Mouse (Mus musculus): ENCODE data around the gene Tgfbr1. TPM values are rescaled to one million over a fixed set of nuclear protein-coding genes. Genes with fewer than 3 reads are reported as not detected.
"Not testable (repeated sequence)": the region's sequence is repeated elsewhere in the genome, so short reads cannot be mapped to it uniquely, and the experiment has no call there.

Gene Tgfbr1
- polyA plus RNA-seq, 1 experiment from 2014 or later = 31.9 TPM

- Histone ChIP-seq H3K79me2 (ENCODE audit: inconsistent target) (peaks cover 100% of the 10 kb centered on the region), H3K4me3 (ENCODE audit: inconsistent target) (no peak overlapping the region), H3K27ac (no peak overlapping the region), H3K36me3 (ENCODE audit: inconsistent target) (no peaks in the 10 kb centered on the region)
- WGBS (ENCODE audit: missing documents) = 37% methylated on average over 2 of the region's 2 CpGs
These were observed 15.7 kb downstream of the Tgfbr1 start for GRCm38 (mm10) chr4:47368717-47369116.

GRCm38 (mm10) chr4:47378716-47379115 lies 25.7 kb downstream of the Tgfbr1 start:
- H3K4me3 ChIP-seq (ENCODE audit: inconsistent target) = no peak overlapping the region
- 0% methylated on average over 1 of the region's 1 CpGs for WGBS (ENCODE audit: missing documents)
- peaks cover 100% of the 10 kb centered on the region for H3K79me2 ChIP-seq (ENCODE audit: inconsistent target)
- H3K36me3 ChIP-seq (ENCODE audit: inconsistent target) = no peaks in the 10 kb centered on the region
- H3K27ac ChIP-seq = no peak overlapping the region

GRCm38 (mm10) chr4:47382426-47382825 lies 29.4 kb downstream of the Tgfbr1 start:
- Histone ChIP-seq H3K27ac (no peak overlapping the region), H3K4me3 (ENCODE audit: inconsistent target) (no peak overlapping the region), H3K36me3 (ENCODE audit: inconsistent target) (peaks cover 16% of the 10 kb centered on the region; the same call in 1 of the 2 replicates), H3K79me2 (ENCODE audit: inconsistent target) (peaks cover 79% of the 10 kb centered on the region)
- WGBS (ENCODE audit: missing documents) = 100% methylated on average over 1 of the region's 1 CpGs

GRCm38 (mm10) chr4:47391926-47392325 lies 38.9 kb downstream of the Tgfbr1 start:
- peaks cover 10% of the 10 kb centered on the region; the same call in 1 of the 2 replicates for H3K36me3 ChIP-seq (ENCODE audit: inconsistent target)
- H3K27ac ChIP-seq; H3K4me3 ChIP-seq (ENCODE audit: inconsistent target); H3K79me2 ChIP-seq (ENCODE audit: inconsistent target): not testable (repeated sequence)
- 96% methylated on average over 2 of the region's 2 CpGs for WGBS (ENCODE audit: missing documents)

GRCm38 (mm10) chr4:47396251-47396650 lies 43.2 kb downstream of the Tgfbr1 start:
- no peak overlapping the region for H3K27ac ChIP-seq
- H3K4me3 ChIP-seq (ENCODE audit: inconsistent target) = no peak overlapping the region
- peaks cover 15% of the 10 kb centered on the region; the same call in 1 of the 2 replicates for H3K36me3 ChIP-seq (ENCODE audit: inconsistent target)
- H3K79me2 ChIP-seq (ENCODE audit: inconsistent target) = no peaks in the 10 kb centered on the region; the same call in 1 of the 2 replicates
- WGBS (ENCODE audit: missing documents) = 92% methylated on average over 7 of the region's 7 CpGs

- 55% methylated on average over 6 of the region's 6 CpGs for WGBS (ENCODE audit: missing documents)
- Histone ChIP-seq H3K27ac (no peak overlapping the region), H3K36me3 (ENCODE audit: inconsistent target) (peaks cover 15% of the 10 kb centered on the region; the same call in 1 of the 2 replicates), H3K79me2 (ENCODE audit: inconsistent target) (no peaks in the 10 kb centered on the region; the same call in 1 of the 2 replicates), H3K4me3 (ENCODE audit: inconsistent target) (no peak overlapping the region)
These were observed 45.1 kb downstream of the Tgfbr1 start for GRCm38 (mm10) chr4:47397951-47398687.

- no peak overlapping the region for H3K27ac ChIP-seq
- no peak overlapping the region for H3K4me3 ChIP-seq (ENCODE audit: inconsistent target)
- peaks cover 15% of the 10 kb centered on the region; the same call in 1 of the 2 replicates for H3K36me3 ChIP-seq (ENCODE audit: inconsistent target)
- no peaks in the 10 kb centered on the region; the same call in 1 of the 2 replicates for H3K79me2 ChIP-seq (ENCODE audit: inconsistent target)
These were observed 46.8 kb downstream of the Tgfbr1 start for GRCm38 (mm10) chr4:47399824-47400223.

GRCm38 (mm10) chr4:47400314-47400713 lies 47.3 kb downstream of the Tgfbr1 start:
- H3K79me2 ChIP-seq (ENCODE audit: inconsistent target) = no peaks in the 10 kb centered on the region; the same call in 1 of the 2 replicates
- no peak overlapping the region for H3K4me3 ChIP-seq (ENCODE audit: inconsistent target)
- WGBS (ENCODE audit: missing documents) = 8% methylated on average over 4 of the region's 4 CpGs
- H3K27ac ChIP-seq = no peak overlapping the region
- H3K36me3 ChIP-seq (ENCODE audit: inconsistent target) = peaks cover 15% of the 10 kb centered on the region; the same call in 1 of the 2 replicates

- no peaks in the 10 kb centered on the region; the same call in 1 of the 2 replicates for H3K79me2 ChIP-seq (ENCODE audit: inconsistent target)
- H3K4me3 ChIP-seq (ENCODE audit: inconsistent target) = no peak overlapping the region
- H3K27ac ChIP-seq = peak overlapping the region; percentile 27; the same call in 1 of the 2 replicates
- H3K36me3 ChIP-seq (ENCODE audit: inconsistent target) = peaks cover 18% of the 10 kb centered on the region
These were observed 49.2 kb downstream of the Tgfbr1 start for GRCm38 (mm10) chr4:47402200-47402599.

GRCm38 (mm10) chr4:47404536-47404935 lies 51.5 kb downstream of the Tgfbr1 start:
- peaks cover 27% of the 10 kb centered on the region for H3K36me3 ChIP-seq (ENCODE audit: inconsistent target)
- H3K27ac ChIP-seq = no peak overlapping the region
- 100% methylated on average over 2 of the region's 2 CpGs for WGBS (ENCODE audit: missing documents)

GRCm38 (mm10) chr4:47407161-47407560 lies 54.1 kb downstream of the Tgfbr1 start:
- peaks cover 45% of the 10 kb centered on the region for H3K36me3 ChIP-seq (ENCODE audit: inconsistent target)
- no peaks in the 10 kb centered on the region for H3K79me2 ChIP-seq (ENCODE audit: inconsistent target)
- H3K27ac ChIP-seq = no peak overlapping the region
- WGBS (ENCODE audit: missing documents) = 91% methylated on average over 2 of the region's 2 CpGs
- H3K4me3 ChIP-seq (ENCODE audit: inconsistent target) = no peak overlapping the region

More at GRCm38 (mm10) chr4:47404536-47404935, 51.5 kb downstream of the Tgfbr1 start:
- H3K4me3 ChIP-seq (ENCODE audit: inconsistent target) = no peak overlapping the region
- H3K79me2 ChIP-seq (ENCODE audit: inconsistent target) = no peaks in the 10 kb centered on the region

GRCm38 (mm10) chr4:47417871-47418270 lies 64.8 kb downstream of the Tgfbr1 start:
- WGBS (ENCODE audit: missing documents) = 75% methylated on average over 3 of the region's 3 CpGs
- no peaks in the 10 kb centered on the region for H3K79me2 ChIP-seq (ENCODE audit: inconsistent target)
- H3K27ac ChIP-seq = no peak overlapping the region
- no peak overlapping the region for H3K4me3 ChIP-seq (ENCODE audit: inconsistent target)
- peaks cover 6% of the 10 kb centered on the region; the same call in 1 of the 2 replicates for H3K36me3 ChIP-seq (ENCODE audit: inconsistent target)

GRCm38 (mm10) chr4:47419268-47419973 lies 66.4 kb downstream of the Tgfbr1 start:
- Histone ChIP-seq H3K27ac (no peak overlapping the region), H3K79me2 (ENCODE audit: inconsistent target) (no peaks in the 10 kb centered on the region), H3K36me3 (ENCODE audit: inconsistent target) (no peaks in the 10 kb centered on the region), H3K4me3 (ENCODE audit: inconsistent target) (no peak overlapping the region)
- WGBS (ENCODE audit: missing documents) = 39% methylated on average over 9 of the region's 9 CpGs

- Histone ChIP-seq H3K36me3 (ENCODE audit: inconsistent target) (no peaks in the 10 kb centered on the region), H3K27ac (no peak overlapping the region), H3K4me3 (ENCODE audit: inconsistent target) (no peak overlapping the region), H3K79me2 (ENCODE audit: inconsistent target) (no peaks in the 10 kb centered on the region)
- 76% methylated on average over 5 of the region's 7 CpGs for WGBS (ENCODE audit: missing documents)
These were observed 67.2 kb downstream of the Tgfbr1 start for GRCm38 (mm10) chr4:47420191-47420590.

GRCm38 (mm10) chr4:47422194-47422593 lies 69.2 kb downstream of the Tgfbr1 start:
- Histone ChIP-seq H3K27ac (no peak overlapping the region), H3K79me2 (ENCODE audit: inconsistent target) (no peaks in the 10 kb centered on the region), H3K36me3 (ENCODE audit: inconsistent target) (no peaks in the 10 kb centered on the region), H3K4me3 (ENCODE audit: inconsistent target) (no peak overlapping the region)
- WGBS (ENCODE audit: missing documents) = 29% methylated on average over 3 of the region's 3 CpGs

Measured in macrophage (primary cell).